Mouse (Mus musculus) heart, postnatal 0 days (tissue): Measurements from ENCODE around the gene Asxl2.

Source experiments
- CTCF ChIP-seq: IDR thresholded peaks from 2 replicates; pipeline ENCODE4 v1.5.1; 2016; ENCODE audit warnings: antibody characterized with exemption, control low read depth, low read depth
- EP300 ChIP-seq: IDR thresholded peaks from 2 replicates; pipeline ENCODE4 v1.6.1; 2016; ENCODE audit warnings: antibody characterized with exemption, low read depth

DNA sequence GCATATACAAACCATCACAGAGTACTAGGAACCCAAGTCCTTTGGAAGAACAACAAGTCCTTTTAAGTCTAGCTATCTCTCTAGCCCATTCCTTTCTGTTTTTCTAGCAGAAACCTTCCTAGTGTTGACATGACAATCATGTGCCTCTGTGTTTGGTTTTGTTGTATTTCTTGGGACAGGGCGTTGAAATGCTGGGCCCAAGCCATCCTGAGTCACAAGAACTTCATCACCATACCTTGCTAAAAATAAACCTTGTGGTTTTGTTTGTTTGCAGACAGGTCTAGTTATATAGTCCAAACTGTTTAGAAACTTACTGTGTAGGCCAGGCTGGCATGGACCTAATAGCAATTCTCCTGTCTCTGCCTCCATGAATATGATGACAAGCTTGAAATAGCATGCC, 3.9 kb upstream of the Asxl2 start:
- TF ChIP-seq CTCF: no peak
- no peak for TF ChIP-seq EP300
